Mouse (Mus musculus) spleen, postnatal 4 days (tissue): ENCODE measurements around the gene Mr1.
A peak's percentile ranks its signal among the peaks of the same experiment; 100 is the strongest.

Experiments
- DNase-seq, 2 experiments: peaks; one replicate each; pipeline ENCODE4 v3.0.0; 2022; ENCODE audit warnings: low spot score in 2 of 2

Gene Mr1

DNA sequence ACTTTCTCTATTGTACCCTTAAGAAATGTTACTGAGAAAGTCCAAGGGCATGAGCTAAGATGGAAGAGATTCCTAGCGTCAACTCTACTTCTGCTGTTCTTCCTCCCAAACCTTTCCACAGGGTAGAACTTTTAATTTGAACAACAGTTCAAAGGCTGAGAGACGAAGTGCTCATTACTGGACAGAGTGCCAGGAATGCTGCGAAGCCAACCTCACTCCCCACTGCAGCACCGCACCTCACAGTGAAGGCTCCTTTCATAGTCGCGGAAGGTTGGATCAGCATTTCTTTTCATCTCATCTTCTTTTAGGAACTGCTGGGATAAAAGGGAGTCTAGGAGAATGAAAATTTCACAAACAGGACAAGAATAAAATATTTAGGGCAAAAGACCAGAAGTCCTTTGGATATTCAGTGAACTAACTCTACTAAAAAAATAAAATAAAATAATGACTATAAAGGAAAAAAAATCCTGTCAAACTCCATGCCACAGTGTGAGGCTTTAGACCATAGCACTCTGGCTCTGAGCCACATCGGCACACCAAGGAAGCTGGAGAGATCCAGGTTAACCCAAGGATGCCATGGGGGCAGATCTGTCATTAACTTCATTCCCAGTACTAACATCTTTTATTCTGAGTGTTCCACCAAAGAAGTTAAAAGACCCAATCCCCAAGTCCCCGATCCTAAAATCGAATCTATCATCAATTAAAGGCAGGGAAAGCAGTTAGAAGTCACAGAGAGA lies 52.5 kb downstream of the Mr1 start:
- no peak for DNase-seq

DNA sequence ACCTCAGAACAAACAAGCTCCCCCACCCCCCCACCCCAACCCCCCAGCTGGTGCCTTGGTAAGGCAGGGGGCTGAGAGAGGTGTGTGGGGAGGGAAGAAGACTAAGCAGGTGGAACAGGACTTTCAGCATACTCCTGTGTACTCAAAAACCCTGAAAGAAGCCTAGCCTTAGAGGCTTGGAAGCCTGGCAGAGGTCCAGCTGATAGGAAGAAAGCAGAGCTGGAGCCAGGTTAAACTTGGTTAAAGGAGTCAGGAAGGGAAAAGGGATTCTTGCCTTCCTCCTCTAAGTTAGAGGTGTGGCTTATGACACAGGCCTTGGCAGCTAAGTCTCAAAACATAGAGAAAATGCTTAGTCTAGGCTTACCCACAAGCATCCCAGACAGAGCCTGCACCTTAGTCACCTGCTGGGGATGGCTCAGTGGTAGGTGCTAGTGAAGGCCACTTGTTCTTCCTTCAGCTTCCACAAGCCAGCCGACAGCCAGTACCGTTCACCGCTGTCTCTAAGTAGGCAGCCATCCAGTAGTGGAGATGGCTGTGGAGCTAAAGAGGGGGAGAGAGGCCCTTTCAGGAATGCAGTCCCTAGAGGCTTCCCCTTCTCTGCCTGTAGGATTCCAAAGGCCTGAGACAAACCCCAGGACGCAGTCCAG lies 53.3 kb downstream of the Mr1 start:
- DNase-seq, result no peak

DNA sequence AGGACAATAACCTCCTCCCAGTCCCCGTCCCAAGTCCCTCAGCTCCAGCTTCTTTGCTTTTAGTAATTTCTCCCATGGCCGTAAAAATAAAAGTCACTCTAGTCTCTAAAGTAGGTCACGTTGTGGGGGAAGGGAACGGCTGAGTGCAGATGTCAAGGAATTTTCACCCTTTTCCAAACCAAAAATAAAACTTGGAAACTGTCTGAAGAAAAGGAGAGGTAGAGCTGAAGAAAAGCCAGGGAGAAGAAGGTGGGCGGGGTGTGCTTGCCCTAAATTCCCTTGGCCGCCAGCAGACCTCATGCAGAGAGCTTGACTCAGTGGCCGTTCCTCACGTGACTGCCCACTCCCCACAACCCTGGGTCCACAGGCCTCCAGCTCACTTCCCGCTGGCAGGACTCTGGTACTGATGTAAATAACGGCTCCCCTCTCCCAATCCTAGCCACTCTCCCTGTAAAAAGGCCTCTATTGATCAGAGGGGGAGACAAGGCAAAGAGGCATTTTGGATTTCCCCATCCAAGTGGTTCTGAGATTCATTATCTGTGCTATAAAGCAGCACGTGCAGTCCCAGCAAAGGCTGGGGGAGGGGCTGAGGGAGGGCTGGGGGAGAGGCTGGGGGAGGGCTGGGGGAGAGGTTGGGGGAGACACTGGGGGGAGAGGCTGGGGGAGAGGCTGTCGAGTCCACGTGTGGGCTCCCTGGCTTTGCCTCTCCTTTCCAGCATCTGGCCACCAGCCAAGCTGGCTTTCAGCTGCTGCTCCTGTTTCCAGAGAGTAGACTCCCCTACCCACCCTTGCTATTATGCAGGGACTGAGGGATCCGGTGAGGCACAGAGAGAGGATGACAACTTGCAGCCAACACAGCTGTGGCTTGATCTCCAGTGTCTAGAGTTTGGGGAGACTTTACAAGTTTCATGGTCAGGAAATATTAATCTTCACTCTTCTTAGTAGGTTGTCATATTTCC lies 54.5 kb downstream of the Mr1 start:
- no peak for DNase-seq

DNA sequence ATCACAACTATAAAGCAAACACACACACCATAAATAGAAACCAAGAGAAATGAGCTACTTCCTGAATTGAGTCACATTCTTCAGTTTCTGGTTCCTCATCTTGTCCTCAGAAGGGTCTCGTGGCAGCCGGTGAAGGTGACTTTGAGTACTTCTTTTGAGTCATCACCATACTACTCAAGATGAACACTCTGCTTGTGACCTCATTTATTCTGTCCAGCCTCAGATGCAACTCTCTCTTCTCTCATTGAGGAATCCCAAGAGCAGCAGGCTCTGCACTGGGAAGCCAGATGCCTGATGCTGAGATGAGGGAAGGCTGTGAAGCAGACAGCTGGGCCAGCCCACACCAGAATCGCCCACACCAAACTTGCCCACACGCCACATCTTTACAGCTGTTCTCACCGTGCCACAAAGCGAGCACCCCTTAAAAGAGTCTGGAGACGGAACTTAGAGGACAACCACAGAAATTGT lies 55.2 kb downstream of the Mr1 start:
- peak in 1 of 2 experiments; percentile 70 for DNase-seq

DNA sequence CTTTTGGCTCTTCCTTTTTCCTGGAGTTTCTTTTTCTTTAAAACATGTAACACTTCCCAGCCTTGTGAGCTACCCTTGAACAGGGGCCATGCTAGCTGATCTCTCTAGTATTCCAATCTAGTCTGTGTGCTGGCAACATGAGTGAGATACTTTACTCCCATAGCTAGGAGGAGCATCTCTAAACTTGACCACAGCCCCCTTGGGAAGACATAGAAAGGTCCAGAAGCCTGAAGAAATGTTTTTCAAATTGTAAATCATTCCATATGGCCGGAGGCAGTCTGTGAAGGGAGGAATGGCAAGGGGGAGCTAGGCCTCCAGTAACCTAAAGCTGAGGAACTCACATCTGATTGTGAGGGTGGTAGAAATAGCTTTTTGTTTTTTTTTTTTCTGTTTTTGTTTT lies 55.9 kb downstream of the Mr1 start:
- no peak for DNase-seq

DNA sequence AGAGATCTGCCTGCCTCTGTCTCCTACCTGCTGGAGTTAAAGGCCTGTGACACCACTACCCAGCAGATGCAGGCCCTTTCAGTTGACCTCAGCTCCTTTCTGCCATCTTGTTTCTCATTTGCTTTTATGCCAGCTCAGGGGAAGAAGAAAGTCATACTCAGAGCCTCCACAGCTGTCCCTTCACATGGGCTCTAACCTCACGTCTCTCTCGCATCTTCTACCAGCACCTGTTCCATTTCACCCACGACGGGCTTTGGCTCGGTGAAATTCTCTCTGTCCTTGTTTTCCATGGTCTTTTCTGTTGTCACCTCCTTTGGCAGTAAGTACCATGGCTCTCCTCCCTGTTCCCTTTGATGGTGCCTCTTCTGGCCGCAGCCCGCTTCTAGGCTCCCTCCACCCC lies 56.3 kb downstream of the Mr1 start:
- no peak for DNase-seq

DNA sequence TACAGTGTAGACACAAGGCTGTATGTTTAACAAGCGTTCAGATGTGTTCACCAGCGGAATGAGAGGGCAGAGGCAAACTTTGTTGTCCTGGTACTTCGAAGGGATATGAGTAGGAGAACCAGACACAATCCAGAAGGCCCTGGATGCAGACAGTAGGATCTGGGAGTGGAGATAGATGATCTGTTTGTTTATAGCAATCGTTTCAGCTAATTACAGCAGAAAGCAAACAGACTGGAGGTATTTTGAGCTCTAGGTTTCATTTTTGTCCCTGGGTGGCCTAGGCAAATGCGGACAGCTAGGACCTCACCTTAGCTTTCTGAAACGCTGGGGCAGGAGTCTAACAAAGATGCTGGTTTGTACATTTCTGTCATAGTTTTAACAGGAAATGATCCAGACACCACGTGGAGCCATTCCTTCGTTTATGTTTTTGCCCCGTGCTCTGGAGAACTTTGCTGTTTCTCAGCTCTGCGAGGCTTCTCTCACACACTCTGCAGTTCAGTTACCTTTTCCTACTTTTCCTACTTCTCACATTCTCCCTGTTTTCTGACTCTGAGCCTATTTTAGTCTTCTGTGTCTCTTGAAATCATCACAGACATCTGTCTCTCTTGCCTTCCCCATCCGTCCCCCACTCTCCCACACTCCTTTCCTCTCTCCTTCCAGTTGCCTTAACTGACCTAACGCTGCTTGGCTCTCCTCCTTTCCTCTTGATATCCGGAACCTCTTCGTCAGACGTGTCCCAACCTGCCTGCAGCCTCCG lies 57.6 kb downstream of the Mr1 start:
- no peak for DNase-seq

DNA sequence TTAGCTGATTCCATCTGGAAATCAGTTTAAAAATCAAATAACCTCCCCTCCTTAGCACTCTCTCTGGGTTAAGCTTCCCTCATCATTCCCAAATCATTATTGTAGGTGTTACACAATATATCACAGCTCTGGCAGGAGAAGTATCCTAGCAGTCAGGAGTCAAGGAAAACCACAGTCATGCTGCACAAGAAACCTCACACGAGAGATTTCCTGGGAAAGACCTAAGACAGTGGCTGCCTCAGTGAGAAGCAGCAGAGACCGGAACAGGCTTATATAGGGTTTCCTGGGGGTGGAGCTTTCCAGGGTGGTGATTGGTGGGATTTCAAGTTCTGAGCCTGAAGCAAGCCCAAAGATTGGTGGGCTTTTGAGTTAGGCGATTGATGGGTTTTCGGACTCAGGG lies 58.6 kb downstream of the Mr1 start:
- no peak for DNase-seq

DNA sequence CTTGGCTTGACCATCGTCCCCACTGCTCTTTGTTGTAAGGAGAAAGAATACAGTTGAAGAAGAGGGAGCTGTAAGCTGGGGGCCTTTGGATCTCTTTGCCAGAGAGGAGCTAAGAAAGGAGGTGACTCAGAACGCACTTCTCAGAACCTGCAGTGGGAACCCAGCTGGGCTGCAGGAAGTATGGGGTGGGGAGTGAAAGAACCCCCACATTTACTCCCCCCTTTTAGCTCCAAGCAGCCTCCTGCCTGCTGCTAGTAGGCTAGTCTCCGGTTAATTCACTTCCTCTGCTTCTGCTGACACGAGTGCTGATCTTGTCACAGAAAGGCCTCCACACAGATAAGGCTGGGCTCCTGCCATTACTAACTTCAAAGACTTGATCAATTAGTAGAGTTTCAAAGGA lies 59.7 kb downstream of the Mr1 start:
- no peak for DNase-seq

DNA sequence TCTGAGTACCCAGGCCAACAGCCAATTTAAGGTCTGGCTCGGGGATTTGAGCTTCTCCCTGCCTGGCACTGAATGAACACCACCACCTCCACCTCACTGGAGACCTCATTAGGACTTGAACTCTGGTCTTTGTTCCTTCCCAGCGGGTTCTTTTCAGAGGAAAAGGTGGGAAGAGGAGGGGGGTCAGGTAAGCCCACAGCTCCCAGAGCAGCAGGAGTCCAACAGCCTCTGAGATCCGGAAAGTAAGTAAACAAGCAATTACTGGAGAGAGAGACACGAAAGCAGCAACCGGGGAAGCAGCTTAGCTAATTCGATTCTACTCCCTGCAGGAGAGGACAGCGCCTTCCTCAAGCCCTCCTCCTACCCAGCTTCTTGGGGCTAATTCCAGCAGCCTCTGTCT lies 60.2 kb downstream of the Mr1 start:
- no peak for DNase-seq

DNA sequence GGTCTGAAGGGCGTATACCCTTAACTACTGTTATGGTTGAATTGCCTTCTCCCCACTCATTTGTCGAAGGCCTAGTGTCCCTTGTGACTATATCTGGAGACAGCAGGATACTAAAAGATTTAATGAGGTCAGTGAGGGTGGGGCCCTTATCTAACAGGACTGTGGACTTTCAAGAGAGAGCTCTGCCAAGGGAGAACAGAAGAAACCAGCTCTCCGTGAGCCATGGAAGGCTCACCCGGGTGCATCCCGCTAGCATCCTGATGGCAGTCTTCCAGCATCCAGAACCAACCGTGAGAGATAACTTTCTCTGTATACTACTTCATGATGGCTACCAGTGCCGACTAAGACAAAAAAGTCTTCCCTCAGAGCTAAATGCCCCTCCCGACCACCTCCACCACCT lies 61.8 kb downstream of the Mr1 start:
- no peak for DNase-seq

DNA sequence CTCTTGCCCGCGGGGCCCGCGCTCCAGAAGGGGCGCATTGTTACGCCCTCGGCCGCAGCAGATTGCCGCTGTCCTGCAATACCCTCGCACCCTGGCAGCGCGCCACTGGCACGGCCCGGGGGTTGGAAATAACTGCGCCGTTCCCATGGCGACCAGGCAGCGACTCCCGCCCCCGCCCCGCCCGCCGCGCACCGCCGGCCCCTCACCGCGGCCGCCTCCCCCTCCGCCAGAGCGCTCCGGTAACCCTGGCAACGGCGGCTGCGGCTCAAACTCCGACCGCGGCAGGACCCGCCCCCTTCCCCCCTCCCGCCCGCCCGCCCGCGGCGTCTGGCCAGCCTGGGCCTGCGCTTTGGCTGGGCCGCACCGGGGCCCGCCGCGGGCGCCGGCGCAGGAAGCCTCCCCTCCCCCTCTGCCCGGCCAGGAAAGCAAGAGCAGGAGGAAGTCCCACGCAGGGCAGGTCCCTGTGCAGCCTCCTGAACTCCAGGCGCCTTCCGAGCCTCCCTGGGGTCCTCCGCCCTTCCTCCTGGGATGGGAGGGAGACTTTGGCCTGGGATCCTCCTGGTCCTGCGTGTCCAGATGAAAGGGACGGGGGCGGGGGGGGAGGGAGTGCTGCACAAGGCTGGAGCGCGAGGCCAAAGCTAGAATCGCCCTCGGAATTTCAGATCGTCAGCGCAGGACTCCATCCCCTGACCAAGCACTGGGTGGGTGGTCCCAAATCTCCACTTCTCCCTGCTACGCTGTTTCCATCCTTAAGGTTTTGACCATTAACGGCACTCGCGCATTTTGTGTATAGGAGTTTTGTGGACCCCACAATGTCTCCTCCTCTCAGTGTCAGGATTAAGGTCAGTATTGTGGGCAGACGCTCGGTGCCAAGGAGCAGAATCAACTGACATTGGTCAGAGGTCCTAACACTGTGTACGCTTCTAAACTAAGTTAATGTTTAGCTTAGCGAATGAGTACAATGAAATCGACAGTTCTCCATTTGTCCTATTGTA lies 63.0 kb downstream of the Mr1 start:
- DNase-seq, result peak; percentile 76 to 89

DNA sequence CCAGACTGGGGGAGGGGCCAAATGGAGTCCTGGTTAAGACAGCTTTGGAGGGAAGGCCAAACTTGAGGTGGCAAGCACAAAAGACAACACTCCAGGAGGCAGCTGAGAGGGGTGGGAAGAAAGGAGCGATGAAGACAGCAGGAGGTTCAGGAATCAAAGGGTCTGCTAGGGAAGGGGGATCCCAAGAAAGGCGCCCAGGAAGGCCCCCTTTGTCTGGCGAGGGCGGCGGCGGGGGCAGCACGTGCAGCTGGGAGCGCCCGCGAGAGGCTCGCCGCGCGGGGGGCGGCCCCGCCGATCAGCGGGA lies 63.7 kb downstream of the Mr1 start:
- DNase-seq, result peak in 1 of 2 experiments; percentile 69

DNA sequence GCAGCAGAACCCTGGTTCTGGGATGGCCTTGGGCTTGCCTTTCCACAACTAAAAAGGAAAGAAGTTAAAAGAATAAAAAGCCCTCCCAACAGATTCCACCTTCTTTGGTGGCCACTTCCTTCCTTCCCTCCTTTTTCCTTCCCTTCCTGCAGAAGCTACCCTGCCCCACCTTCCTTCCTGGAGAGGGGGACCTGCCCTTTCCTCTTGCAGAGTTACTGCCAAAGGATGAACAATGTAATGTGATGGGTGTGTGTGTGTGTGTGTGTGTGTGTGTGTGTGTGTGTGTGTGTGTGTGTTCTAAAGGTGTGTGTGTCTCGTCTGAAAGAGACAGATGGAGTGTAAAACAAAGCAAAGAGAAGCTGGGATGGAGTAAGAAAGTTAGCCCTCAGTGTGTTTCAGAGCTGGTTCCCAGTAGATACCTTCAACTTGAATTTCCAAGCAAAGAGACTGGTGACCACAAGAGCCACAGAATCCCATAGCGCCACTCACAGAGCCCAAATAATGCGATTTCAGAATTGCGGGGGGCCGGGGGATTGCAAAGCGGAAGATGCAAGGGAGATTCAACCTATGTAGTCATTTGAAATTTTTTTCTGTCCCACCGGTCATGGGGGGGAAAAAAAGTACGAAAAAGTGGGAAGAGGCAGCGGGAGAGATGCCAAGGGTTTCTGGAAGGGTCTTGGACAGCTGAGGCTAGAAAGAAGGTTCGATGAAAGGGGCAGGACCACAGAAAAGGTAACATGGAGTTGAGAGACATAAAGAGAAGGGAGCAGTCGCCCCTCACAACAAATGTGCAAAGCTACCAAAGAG lies 64.3 kb downstream of the Mr1 start:
- DNase-seq, result no peak

DNA sequence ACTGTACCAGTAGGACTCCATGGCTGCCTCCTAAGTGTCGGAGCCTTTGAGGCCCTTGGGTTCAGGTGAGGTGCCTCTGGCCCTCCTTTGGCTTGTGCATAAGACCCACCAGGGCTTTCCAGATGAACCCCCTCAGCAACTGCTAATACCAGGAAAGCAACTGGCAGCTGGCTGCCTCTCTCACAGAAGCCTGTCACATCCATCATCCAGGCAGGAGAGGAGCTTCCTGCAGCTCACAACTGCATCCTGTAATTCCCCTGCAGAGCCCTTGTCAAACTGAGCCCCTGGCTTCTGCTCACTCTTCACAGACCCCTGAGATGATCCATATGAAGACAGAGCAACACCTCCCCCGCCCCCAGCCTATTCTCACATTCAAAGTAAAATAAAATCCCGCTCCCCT lies 68.9 kb downstream of the Mr1 start:
- DNase-seq, result no peak
